Mouse (Mus musculus): ENCODE measurements at regions not wholly inside any gene's neighbourhood (a gene's known extent, or its start where the extent isn't known, plus 50 kb on each side); places are given as distances from the start of the nearest gene placed in this dataset.

DNA sequence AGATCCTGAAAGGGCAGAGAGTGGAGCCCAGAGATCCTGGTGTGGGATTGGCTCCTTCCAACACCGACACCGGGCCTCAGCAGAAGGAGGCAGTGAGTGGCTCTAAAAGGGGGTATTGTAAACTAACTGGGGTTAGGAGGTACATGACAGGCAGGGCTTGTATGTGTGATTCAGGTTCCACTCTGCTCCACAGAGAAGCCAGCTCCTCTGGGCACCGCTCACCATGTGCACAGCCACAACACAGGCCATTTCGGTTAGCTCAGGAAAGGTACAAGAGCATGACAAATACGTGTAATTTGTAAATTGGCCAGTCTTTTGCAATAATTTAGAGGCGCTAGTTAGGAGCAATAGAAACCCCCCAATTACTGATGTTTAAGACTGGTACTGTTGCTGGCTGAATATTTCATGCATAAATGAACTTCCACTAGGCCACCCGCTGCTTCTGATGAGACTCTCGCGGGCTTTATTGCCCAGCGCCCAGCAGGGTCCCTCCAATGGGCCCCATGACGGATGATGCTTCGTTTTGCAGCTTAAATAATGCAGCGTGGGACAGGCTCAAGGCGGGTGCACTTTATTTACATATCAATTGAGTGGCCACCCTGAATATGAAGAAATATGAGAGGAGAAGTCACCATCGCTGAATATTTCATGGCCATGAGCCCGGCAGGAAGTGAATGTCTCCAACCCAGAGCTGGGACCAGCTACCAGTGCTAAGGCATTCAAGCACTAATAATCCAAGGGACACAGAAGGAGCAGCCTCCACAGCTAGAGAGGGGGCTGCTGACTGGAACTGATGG, 136.9 kb upstream of the Mafb start:
- no peak for DNase-seq (ENCODE audit: low spot score)
- intact Hi-C loops (cut with DNase I), result no loop called here

DNA sequence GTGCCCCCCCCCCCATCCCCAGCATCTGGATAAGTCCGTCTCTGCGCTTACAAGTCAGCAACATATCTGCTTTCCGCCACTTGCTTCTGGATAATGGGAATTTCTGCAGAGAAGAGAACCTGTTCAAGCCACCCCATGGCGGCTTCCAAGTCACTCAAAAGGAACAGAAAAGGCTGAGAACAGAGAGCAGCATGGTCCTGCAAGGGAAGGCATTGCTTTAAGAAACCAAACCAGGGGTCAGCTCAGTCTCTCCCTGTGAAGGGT, 137.5 kb upstream of the Mafb start:
- intact Hi-C loops (cut with DNase I), result no loop called here

DNA sequence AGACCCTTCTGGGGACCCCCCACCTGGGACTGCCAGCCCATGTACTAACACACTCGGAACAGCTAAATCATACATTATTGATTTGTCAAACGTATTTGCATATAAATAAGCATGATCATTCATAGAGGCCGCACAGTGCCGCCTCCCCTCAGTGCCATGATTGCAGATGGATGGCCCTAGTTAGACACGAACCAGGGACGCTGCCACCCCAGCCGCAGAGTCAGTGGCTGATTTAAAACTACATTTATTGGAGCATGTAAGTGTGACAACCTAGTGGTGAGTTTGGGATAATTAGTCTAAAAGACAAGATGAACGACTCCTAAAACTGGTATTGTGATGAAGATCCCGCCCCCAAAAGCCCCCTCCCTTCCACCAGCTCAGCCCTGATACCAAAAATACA, 138.3 kb upstream of the Top1 start:
- intact Hi-C loops (cut with DNase I), result no loop called here
- no peak for DNase-seq (ENCODE audit: low spot score)

More for the DNA sequence above, 137.5 kb upstream of the Mafb start:
- DNase-seq (ENCODE audit: low spot score), result no peak

DNA sequence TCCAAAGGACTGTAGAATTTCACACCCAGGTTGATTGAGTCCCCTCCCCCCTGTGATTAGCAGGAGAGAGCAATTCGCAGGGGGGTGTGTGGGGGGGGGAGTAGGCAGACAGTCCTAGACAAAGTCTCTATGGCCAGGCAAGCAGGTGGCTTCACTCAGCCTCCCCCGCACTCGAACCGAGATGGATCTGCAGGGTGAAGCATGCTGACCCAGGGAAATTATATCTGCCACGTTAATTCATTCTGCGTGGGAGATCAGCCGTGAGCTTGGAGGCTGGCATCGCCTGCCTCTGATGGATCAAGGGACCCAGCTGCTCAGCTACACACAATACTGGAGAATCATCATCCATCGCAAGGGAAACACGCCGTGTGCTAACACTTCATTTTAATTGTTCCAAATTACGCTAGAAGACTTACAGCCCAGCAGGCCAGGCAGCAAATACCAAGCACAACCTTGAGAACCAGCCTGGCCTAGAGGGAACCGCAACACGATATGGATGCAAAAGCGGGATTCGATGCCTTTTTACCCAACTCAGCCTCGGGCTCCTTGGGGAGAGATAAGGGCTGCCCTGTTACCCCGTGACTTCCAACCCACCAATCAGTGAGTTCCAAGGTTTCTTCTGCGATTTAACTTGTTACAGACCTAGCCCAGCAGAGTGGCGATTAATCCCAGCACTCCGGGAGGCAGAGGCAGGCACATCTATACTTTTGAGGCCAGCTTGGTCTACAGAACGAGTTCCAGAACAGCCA, 137.7 kb upstream of the Top1 start:
- intact Hi-C loops (cut with DNase I), result no loop called here
- no peak for DNase-seq (ENCODE audit: low spot score)

DNA sequence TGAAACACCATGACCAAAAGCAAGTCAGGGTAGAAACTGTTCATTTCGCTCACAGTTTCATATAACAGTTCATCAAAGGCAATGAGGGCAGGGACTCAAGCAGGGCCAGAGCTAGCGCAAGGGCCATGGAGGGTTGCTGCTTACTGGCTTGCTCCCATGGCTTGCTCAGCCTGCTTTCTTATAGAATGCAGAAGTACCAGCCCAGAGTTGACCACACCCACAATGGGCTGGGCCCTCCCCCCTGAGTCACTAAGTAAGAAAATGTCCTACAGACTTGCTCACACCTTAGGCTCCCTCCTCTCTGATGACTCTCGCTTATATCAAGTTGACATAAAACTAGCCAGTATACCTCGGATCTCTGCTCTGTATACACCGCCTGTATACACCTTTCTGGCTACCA, 135.5 kb upstream of the Top1 start:
- intact Hi-C loops (cut with DNase I), result no loop called here
- DNase-seq (ENCODE audit: low spot score), result no peak

DNA sequence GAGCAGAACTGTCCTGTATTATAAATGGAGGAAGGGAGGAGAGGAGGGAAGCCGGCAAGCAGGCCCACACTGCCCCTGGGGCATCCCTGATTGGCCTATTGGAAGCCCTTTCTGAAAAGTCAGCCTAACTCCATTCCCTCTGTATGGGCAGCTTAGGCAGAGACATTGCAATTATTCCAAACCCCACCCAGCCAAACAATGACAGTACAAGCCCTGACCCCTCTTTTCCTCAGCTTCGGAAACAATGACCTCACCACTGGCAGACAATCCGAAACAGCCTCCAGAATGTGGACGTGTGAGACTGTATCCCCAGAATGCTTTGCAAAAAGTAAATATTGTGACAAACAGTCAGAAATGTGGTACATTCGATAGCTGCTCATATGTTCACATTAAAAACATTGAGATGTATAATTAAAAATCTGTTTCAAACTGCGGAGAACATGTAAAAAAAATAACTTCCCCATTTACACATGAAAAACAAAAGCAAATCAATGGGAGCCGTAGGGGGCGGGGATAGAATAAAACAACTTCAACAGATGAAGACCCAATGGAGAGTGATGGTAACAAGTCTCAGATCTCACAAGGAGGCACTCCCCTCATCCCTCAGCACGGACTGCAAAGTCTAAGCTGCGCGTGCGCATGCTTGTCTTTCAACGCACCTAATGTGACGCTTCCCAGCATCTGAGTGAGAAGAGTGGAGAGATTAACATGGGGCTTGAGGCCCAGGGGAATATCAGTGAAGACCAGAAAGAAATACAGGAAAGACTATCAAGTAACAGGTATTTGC, 134.9 kb upstream of the Top1 start:
- intact Hi-C loops (cut with DNase I), result no loop called here

DNA sequence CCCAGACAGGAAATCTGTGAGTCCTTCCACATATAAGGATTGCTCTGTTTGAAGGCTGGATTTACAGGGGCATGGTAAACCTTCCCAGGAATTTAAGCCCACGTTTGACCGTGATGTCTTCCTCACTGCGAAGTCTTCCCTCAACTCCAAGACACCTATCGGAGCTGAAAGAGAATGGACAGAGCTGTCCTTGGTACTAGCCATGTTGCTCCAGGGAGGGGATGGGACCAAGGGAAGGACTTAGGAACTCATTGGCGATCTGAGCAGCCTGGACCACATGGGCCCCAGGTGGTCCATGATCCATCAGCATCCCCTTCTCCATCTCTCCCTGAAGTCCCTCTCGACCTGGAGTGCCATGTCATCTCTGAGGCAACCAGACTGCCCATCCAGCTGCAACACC, 130.1 kb upstream of the Top1 start:
- DNase-seq (ENCODE audit: low spot score), result no peak
- intact Hi-C loops (cut with DNase I), result no loop called here

More for the DNA sequence above, 134.9 kb upstream of the Top1 start:
- DNase-seq (ENCODE audit: low spot score), result peak; percentile 51

DNA sequence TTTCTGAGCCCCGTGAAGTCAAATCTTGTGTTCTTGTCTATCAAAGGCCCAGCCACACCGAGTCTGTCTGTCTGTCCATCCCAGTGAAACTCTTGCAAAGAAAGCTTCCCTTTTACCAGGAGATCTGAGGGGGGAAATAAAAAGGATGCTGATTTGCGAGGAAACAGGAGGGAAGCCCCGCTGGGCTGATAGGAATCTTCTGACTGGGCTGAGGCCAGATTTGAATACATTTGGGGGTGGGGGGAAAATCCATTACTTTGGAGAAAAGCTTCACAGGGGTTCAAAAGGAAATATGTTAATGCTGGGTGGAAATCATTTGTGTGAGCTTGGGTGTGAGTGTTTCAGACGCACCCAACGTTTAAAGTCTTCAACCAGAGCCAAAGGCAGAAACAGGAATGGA, 129.2 kb upstream of the Top1 start:
- intact Hi-C loops (cut with DNase I), result no loop called here

DNA sequence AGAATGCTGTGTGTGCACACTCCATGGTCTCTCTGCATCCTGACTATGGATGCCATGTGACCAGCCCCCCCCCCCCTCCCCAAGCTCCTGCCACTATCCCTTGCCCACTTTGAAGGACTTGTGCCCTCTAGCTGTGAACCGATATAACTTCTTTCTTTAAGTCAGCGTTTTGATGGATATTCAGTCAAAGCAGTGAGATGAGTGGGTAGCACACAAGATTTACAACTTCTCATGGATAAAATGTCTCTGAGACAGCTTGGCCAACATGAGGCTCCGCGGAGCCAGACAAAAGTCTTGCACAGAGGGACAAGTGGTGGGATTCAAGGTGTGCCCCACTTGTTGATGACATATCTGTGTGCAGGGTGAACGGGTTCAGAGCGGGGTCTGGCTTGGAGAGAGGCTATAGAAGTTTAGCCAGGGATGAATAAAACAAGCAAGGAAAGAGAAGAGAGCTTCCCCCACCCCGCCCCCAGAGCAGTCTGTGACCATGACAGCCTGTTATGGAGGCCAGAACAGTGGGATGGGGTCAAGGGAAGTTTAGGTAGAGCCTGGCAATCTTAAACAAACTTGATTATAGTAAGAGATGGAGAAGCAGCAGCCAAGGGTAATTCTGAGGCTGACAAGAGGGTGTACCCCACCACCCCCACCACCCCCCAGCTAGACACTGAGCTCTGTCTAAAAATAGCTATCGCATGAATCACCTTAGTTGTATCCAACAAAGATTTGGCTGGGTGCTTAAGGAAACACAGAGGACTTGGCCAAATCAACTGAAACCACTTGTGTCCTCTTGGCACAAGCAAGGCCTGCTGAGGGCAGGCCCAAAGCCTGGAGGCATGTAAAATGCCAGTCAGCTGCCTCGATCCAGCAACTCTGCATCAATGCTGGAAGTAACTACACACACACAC, 120.1 kb upstream of the Top1 start:
- peak; percentile 24 for DNase-seq (ENCODE audit: low spot score)
- intact Hi-C loops (cut with DNase I), result no loop called here

More for the DNA sequence above, 129.2 kb upstream of the Top1 start:
- no peak for DNase-seq (ENCODE audit: low spot score)

DNA sequence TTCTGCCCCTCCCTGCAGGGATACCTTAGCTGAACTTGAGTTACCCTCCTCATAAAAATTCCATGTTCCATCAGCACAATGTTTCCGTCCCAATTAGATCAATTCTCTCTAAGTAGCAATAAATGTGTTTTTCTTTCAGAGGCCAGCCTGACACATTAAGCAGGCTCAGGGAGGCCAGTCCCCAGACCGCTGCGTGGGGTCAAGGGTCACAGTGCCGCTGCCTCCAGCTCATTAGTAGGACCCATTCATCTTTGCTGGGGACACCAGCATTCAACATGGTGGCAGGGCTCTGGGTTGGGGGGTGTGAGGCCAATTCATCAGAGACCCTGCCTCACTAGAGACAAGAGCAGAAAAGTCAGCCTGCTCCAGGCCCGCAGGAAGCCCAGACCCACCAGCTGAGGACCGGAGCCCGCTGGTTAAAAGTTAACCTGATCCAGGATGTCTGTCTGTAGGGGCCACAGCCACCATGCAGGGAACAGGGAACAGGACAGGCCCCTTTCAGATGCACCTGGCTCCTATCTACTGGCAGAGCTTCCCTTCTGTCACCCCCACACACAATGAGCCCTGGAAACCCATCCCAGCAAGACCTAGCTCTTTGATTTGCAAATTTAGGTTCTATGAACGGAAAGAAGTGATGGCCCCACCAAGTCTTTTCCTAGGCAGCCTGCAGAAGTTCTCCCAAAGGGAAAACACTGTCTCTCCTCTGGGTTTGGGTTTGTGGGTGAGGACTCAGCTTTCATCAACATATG, 119.1 kb upstream of the Top1 start:
- DNase-seq (ENCODE audit: low spot score), result no peak
- intact Hi-C loops (cut with DNase I), result no loop called here

DNA sequence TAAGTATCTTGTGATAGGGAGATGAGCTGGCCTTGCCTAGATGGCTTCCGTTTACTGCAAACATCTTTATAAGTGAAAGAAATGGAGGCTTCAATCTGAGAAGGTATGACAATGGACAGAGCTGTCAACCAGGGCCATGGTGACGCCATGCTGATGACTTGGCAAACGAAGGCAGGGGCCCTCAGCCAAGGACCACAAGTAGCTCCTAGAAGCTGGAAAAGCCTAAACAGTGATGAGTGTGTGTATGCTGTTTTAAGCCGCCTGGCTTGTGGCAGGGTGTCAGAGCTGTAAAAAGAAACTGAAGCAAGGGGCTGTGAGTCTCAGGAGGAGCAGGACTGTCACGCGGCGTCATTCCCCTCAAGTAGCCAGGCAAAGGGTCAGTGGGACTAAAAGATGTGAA, 116.4 kb upstream of the Top1 start:
- intact Hi-C loops (cut with DNase I), result no loop called here

DNA sequence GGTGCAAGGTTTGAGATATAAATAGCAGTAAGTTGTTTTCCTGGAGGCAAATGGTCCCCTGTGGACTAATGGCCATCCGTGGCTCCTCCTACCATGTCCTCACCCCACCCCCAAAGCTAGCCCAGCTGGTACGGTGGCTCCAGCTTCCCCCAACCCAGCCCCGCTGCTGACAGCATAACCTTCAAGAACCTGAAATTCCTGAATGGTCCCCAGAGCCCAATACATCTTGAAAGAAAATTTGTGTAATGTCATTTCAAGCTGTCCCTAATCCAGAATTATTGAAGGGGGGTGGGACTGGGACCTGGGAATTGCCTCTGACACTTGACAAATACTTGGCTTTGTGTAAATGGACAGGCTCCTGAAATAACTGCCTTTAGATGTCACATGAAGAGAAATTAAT, 115.3 kb upstream of the Top1 start:
- intact Hi-C loops (cut with DNase I), result loop anchor here (5.0 kb wide), 2 partner anchors 47 to 78 kb away; no protein-coding TSS in a partner anchor
- DNase-seq (ENCODE audit: low spot score), result no peak

More for the DNA sequence above, 116.4 kb upstream of the Top1 start:
- peak; percentile 39 for DNase-seq (ENCODE audit: low spot score)

DNA sequence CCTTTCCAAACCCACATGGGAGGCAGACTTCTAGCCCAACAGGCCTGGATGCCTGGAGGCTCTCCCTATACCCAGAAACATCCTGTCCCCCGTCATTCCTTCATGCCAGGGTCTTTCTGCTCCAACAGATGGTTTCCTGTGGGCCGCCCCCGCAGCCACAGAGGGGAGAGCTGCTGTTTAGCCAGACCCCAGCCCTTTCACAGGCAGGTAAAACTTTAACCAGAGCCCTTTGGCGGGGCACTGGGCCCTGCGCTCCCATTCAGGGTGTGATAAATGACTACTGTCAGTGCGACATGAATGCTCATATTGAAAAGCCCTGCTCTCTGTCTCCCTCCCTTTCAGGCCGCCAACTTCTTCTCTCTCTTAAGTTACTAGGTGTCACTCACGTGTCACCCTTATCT, 108.4 kb upstream of the Top1 start:
- intact Hi-C loops (cut with DNase I), result no loop called here
- DNase-seq (ENCODE audit: low spot score), result no peak

DNA sequence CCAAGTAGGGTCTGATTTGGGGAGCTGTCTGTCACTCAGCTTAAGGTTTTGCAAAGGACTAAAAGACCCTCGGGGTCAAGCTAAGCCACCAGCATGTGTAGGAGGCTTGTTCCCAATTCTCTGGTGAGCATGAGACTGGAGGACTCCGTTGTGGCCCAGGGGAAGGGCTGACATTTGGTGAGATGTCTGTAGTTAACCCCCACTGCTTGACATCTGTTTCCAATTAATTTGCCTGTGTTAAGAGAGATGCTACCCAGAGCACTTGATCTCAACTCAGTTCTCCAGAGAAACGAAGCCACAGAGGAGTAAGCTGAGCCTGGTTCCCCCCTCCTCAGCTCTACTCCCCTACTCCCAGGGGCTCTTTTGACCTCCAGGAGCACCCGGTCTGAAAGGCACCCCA, 100.2 kb upstream of the Top1 start:
- no peak for DNase-seq (ENCODE audit: low spot score)
- intact Hi-C loops (cut with DNase I), result no loop called here

DNA sequence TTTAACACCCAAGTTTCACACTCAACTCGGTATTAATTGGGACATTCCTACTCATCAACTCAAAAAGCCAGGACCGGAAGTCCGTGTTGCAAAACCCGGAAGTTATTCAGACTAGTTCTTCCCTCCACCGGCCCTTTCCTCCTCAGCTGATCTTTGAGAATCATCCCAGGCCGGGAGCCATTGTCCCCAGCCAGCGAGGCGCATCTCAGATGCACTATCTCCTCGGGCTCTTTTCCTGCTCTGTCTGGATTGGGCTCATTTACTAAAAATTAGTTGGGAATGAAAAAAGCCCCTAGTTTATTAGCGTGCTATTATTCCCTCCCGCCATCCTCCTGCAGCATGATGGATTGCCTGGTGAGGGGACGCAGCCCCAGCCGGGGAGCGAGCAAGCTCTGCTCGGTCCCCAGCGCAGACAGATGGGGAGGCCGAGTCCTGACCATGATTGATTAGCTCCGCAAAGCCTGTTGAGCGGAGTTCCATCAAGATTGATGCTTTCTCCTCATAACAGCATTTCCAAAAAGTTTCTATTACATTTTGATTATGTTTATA, 93.5 kb upstream of the Top1 start:
- intact Hi-C loops (cut with DNase I), result no loop called here
- DNase-seq (ENCODE audit: low spot score), result no peak

DNA sequence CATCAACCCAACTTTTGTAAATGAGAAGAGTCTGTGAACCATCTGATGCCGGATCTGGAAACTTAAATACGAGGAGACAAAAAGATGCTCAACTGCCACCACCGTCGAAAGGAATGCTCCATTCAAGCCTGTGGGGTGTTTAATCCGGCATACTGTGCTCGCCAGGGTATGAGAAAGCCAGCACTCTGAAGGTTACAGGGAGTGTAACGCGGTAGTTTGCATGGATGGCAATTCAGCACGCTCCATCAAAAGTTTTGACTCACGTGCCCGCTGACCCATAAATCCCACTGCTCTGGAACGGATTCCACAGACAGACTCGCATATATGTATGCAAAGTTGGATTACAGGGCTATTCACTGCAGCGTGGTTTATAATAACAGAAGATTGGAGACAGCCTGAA, 84.0 kb upstream of the Top1 start:
- intact Hi-C loops (cut with DNase I), result no loop called here
- no peak for DNase-seq (ENCODE audit: low spot score)

DNA sequence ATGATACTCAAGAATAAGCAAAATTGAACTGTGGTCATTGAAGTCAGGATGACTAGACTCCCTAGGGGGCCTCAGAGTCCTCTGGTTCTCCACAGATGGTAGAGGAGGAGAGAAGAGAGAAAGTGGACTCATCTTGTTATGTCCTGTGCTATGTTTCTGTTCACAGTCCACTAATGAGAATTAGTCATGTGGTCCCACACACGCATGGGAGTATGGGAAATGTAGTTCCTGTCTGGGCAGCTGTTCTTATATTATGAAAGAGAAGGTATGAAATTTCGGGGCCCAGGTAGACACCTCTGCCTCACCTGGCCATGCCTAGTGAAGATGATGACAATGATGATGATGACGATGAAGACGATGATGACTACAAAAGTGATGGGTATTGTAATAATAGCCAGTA, 77.9 kb upstream of the Top1 start:
- intact Hi-C loops (cut with DNase I), result no loop called here
- no peak for DNase-seq (ENCODE audit: low spot score)

DNA sequence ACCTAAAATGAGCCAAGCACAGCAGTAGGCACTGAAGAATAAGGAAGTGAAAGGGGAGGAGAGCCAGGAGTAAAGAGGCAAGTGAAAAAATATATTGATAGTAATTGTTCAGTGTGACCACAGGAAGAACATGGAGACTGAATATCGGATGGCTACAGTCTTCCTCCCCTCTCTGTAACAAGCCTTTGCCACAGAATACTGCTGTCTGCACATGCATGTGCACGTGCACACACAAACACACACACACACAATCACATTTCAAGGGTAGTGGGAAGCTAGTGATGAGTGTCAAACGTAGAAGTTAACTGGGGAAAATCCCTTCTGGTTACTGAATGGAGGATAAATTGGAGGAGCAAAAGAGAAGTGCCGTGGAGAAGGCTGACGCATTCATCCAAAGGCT, 76.2 kb upstream of the Top1 start:
- no peak for DNase-seq (ENCODE audit: low spot score)
- intact Hi-C loops (cut with DNase I), result no loop called here
